Mouse (Mus musculus) cerebellum, postnatal 36 days (tissue): ENCODE data around the gene Dchs2.

Experiments
- DNase-seq, 2 experiments: peaks; one replicate each; pipeline ENCODE4 v3.0.0; 2021 to 2022; ENCODE audit warnings: mixed read lengths in 2 of 2

Gene Dchs2

DNA sequence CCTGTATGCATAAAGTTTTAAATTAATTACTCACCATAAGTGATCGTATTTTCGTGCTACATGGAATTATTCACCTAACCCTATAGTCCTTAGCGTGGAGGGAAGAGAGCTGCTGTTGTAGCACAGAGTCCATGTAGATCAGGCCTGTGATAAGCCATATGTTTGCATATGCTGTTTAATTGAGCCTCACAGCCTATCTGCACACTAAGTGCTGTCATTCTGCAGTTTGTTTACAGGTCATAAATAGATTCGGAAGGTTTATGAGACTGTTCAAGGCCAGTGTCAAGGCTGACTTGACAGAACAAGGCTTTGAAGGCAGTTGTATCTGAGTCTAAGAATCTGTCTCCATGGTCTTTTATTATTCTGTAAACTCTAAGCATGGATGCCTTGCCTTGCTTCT is 138.3 kb downstream of the Dchs2 start:
- DNase-seq, result no peak

DNA sequence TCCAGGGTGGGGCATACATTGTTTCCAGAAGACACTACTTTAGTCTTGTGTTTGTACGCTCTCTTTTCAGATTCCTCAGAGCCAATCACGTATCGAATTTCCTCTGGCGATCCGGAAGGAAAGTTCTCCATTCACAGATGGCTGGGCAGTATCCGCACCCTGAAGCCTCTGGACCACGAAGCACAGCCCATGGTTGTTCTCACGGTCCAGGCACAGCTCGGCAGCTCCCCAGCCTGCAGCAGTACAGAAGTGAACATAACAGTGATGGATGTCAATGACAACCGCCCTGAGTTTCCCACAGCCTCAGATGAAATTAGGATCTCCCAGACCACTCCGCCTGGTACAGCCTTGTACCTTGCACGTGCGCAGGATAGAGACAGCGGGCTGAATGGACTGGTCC is 142.5 kb downstream of the Dchs2 start:
- no peak for DNase-seq

DNA sequence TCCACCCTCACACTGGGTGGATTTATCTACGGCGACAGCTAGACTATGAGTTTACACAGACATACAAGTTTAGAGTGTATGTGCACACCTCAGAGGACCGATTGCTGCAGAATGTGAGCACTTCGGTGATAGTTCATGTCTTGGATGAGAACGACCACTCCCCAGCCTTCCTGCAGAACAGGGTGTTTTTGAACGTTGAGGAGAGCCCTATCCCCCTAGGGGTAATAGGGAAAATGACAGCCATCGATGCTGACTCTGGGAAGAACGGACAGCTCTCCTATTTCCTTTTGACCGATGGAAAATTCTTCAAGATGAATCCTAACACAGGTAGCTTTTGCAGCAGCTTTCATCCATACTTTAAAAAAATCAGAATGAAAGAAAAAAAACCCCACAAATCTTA is 143.2 kb downstream of the Dchs2 start:
- no peak for DNase-seq

DNA sequence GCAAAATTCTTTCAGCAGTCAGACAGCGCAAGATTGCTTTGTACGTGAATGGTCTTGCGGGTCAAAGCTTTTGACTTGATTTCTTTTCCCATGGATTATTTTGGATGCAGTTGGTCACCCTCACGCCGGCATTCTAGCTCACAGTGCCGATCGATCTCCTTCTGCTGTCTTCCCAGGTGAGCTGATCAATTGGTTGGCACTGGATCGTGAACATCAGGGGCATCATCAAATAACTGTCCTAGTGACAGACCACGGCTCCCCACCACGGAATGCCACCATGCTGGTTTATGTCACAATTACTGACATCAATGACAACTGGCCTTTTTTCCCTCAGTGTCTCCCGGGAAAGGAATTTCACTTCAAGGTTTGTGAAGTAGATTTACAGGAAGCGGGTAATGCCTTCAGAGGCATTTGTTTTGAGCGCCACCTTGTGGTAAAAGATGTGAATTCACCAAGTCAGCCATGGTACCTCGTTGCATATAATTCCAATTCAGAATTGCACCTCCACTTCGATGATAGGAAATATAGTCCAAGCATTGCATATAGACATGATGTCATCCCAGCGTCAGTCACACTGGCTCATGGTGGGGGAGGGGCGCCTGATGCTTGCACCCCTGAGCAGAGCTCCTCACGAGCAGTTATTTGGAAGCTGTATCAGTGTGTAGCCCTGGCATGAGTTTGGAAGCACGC is 146.0 kb downstream of the Dchs2 start:
- DNase-seq, result peak; percentile 53 to 70

DNA sequence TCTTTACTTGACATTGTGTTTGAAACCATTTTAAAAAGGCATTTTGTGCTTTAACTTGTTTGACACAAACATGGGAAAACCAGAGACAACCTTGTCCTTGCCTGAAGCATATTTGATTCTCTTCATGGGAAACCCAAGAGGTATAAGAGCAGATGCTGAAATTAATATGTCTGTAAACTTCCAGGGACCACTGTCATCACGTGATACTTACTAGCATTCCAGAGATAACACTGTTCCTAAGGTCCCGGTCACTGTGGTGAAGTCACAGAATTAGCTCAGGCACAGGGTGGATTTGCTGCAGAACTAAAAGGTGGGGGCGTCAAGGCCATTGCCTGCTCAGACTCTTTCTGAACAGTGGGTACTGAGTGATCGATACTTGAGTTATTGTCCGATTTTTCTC is 148.0 kb downstream of the Dchs2 start:
- no peak for DNase-seq

DNA sequence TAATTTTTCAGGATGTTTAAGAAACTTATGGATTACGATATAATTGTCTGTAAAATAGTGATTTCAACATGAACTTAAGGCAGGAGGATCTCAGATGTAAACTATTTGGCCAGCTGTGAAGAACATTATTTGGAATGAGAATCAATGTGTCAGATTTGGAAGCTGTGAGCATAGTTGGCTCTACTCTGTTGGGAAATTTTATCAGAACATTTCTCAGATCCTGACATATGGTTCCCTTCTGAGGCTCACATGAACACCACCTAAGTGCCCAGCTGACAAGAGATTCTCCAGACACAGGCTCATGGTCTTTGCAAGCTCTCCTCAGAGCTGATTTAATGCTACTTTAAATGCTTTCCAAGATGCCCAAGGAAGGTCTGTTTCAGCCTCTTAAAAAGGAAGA is 156.1 kb downstream of the Dchs2 start:
- DNase-seq, result no peak

DNA sequence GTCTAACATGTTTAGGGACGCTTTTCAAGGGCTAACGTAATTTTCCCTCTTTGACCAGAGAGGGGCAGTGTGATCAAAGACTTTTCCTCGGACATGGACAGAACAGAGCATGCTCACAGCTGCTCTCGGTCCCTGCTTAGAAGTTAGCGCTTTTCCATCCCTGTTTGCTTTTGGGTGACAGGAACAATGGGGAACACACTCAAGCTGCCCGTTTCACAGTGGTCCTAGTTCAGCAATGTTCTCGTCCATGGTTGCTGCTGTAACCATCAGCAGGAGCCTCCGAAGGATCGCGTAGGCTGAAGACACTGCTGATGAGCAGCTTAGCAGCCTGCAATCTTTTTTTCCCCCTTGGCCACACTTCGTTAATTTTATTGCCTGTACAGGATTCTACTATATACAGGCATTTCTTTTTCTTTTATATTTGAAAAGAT is 159.2 kb downstream of the Dchs2 start:
- peak in 1 of 2 experiments; percentile 37 for DNase-seq

DNA sequence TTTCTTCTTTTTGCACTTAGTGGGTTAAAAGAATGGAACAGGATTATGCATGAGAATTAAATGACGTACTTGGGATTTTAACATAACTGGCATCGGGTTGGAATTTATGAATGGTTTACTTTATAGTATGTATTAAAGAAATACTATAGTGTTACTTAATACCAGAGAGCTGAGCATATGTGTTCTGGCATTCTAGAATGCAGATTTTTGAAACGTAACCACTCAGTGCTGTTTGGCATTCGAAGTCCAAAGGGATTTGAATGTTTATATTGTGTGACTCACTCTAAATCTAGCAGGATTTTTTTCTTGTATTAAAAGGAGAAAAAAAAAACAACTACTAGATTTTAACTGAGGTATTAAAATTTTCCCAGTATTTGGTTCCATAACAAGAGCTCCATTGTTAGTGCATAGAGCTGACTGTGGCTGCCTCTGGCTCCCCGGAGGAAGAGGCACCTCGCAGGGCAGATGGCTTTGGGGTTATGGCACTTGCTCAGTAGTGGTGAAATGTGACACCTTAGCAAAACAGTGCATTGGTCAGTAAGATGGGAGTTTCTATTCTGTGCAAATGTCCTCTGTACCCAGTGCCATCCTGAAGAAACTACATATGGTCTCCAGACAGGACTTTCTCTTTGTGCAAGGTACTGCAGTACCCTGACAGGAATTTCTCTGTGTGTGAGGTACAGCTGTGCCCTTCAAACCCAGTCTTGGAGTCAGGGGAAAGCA is 160.5 kb downstream of the Dchs2 start:
- DNase-seq, result no peak

DNA sequence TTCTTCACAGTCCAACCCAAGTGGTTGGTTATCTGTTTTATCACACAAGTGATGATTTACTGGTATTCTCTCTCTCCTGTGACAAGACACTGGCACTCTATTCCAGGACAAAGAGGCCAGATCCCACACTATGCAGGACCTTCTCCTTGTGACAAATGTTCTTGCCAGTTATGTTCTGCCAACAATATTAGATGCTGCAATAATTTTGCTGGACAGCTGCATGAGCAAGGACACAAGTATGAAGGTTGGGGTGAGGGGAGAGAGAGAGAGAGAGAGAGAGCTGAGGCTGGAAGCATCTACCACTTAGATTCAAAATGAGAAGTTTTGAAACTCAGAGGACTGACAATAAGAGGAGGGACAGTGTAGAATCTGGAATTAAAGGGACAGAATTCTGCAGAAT is 162.7 kb downstream of the Dchs2 start:
- no peak for DNase-seq

DNA sequence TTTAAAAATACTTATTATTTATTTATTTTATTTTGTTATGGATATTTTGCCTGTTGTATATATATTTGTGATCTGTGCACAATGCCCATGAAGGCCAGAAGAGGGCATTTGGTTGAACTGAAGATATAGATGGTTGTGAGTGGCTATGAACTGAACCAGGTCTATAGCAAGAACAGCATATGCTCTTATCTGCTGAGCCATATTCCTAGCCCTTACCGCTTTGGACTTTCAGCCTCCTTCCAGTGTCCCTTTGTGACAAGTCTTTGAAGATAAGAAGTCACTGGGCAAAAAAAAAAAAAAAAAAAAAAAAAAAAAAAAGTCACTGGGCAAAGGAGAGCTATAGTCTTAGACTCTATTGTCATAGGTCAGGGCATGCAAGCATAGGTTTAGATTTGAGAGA is 163.2 kb downstream of the Dchs2 start:
- no peak for DNase-seq

DNA sequence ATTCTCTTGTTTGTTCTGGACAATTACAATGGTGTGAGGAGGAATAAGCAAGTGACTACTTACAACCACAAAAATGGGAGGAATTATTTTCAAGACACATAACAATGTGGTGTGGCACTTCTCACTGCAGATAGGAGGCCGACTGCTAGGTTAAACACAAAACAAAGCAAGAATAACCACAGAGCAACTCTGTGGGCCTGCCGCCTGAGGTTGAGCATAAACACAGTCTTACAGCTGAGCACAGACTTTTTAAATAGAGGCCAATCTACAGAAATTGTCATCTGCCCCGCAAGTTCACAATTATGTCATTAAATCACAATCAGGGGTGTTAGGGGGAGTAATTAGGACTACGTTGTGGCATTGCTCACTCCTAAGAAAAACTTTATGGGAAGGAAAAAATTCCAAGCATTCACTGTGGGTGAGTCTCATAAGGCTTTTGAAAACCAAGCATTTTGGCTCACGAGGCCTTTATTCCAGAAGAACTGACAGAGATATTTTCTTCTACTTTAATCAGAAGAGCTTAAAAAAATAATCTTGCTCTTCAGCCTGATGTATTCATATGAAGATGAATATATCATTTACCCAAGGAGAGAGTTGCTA is 172.1 kb downstream of the Dchs2 start:
- no peak for DNase-seq

DNA sequence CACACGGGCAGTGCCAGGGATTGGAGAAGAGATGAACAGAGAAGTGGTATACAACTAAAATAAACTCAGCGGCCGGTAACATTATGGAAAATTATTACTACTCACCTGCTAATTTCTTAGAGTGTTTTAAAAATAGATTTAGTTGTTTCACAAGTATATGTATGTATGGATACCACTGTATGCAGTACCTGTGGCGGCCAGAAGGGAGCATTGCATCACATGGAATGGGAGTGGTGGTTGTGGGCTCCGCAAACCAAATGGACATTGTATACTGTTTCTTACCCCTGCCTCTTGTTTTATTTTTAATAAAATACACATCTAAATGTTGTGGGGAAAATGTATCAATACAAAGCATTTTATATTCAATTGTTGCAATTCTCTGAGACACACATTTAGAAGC is 176.1 kb downstream of the Dchs2 start:
- no peak for DNase-seq

DNA sequence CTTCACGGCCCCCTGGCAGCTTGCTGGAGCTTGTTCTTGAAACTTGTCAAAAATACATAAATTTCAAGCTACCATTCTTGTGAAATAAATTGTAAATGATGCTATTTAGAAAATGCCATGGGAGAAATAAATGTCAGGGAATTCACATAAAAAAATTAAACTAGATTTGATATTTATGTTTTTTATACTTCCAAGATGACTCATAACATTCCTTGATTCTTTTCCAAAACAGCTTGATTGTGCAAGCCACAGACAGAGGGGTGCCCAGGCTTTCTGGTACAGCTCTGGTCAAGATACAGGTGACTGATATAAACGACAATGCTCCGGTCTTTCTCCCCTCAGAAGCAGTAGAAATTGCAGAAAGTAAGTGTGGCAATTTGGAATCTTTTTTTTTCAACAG is 218.2 kb downstream of the Dchs2 start:
- no peak for DNase-seq

DNA sequence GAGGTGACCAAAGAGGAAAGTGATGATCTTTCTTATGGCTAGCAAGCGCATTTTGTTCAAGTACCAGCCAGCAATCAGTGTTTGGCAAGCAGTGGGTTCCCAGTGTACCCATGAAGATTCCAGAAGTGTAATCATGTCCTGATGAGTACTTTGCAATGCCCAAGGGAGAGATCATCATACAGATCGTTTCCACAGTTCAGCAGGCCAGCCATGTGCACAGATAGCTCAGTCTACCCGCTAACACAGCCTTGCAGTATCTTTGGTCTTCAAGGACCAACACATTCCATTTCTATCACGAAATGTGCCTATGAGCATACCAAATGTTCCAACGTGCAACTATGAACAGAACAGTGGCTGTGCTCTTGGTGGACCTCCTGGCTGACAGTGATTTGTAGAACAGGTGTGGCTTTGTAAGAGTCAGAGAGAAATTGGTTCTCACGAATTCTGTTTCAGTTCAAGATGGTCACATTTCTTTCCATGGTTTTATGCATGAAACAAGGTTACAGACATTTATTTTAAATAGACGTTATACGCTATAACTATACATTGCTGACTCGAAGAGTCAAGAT is 240.8 kb downstream of the Dchs2 start:
- DNase-seq, result no peak

DNA sequence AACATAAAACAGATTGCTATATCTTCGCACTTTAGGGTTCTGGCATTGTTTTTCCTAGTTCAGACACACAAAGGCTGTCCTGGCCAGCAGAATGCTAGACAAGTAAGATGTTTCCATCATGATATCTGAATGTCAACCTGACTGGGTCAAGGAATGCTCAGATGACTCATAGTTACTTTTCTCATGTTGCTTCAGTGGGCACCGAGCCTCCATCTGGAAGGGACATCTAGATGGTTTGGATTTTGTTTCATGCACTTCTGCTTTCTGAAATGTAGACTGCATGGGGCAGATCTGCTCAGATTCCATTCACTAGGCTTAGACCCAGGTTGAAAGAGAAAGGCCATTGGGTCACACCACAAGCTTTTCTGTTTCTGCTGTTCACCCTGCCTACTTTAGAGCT is 242.1 kb downstream of the Dchs2 start:
- DNase-seq, result no peak

DNA sequence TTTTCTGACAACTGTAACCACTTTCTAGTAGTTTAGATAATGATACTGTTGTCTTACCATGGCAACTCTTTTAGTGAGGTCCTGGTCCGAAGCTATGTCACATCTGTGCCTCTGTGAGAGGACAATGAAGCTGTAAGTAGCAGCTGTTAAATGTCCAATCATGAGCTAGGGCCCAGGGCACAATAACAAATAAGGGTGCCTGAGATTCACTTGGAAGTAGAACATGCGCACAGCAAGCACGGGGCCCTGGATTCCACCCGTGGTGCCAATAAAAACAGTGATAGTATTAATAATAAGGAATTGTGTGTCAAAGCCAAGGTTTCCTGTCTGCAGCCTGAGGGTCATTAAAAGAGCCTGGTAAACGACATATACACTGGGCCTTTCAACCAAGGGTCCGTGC is 246.6 kb downstream of the Dchs2 start:
- no peak for DNase-seq

DNA sequence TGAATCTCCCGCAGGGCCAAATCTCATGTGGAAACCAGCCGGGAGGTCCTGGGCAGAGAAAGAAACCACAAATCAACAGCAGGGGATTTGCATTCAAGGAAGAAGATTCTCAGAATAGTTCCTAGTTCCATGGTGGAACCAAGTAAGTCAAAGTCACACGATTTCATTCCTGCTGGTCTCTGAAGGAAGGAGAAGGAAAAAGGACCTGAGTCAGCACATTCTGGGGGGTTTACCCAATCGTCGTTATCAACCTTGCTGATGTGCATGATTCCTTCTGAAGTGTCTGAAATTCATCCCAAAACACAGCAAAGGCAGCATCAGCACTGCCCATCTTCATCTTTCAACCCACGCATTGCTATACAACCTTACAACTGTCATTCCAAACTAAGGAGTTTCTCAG is 249.1 kb downstream of the Dchs2 start:
- no peak for DNase-seq
